Mouse (Mus musculus) neutrophil, adult 65 days (primary cell): ENCODE results near the gene Cdc5l. TPM values are rescaled to one million over a fixed set of nuclear protein-coding genes. Genes with fewer than 3 reads are reported as not detected.

Source experiments
- total RNA-seq: library from RNA; stranded (reverse); gene quantifications from 2 replicates; pipeline ENCODE4 v1.2.4, GENCODE M21; 2023

Gene Cdc5l
- 57.2 and 64.9 TPM in 2 replicates for total RNA-seq

DNA sequence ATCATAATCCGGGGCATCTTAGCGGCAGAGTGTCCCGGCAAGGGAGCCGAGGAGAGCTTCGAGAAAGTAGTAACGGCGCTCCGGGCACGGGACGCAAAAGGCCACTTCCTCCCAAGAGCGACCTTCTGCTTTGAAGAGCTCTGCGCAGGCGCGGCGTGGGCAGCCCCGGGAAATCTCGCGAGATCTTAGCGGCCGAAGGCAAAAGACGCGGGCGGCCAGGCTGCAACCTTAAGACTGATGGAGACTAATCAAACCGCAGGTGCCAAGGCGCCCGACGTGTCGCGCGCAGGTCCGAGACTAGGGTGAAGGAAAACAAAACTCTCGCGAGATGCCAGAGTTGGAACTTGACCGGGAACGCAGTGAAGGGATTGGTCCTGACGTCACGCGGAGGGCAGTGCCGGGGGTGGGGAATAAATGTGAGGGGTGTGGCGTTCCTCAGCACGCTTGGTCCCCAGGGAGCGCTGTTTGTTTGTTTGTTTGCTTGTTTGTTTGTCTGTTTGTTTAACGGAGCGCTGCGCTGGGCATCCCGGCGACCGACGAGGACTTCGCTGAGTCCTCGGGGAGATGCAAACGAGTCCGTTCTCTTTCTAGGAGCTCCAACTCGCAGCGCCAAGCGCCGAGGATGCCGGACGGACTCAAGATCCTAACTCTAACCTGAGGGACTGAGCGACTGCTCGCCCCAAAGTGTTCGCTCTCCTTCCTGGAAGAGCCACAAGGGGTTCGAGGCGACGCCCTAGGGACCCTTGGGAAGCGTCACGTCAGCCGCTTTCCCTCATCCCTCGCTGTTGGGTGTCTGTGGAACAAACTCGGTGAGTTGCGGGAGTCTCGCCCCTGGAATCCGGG, at the start of gene Cdc5l:
Gene Cdc5l, minus strand, starts transcription at position 319 of the 843 bp plus-strand sequence.

DNA sequence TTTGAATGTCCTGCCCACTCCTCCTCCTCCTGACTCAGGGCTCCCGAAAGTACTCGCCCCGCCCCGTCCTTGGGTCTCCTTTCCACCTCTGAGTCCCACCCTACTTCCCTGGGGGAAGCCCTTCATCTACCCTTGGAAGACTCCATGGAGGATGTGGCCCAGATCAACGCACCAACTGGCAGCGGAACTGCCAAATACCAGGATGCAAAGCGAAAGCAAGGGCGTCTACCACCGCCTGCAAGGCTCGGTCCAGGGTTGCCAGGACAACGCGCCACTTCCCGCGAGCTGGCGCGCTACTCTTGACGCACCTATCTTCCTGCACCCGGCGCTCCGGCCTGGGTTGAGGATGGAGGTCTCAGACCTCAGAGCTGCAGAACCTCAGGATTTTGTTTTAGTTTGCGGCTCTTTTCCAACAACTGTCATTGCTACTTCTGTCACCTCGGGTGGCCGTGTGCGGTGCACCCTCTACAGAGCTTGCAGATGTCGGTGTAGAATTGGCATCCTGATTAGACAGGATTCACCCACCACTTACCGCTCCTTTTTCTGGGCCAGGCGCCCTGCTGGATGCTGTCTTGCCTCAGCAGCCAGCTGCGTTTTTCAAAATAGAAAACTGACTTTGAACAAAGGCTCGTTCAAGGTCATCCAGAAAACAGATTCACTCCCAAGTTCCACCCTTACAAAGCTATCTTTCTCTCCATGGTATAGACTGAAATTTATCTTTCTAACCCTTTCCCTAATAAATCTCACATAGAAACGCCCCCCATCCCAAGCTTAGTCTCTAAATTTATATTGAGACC, 41.3 kb upstream of the Cdc5l start, which contains the start of gene Spats1:
Gene Spats1, minus strand, starts transcription at position 747 of the 797 bp plus-strand sequence.

Other genes with a start within 250 kb of the Cdc5l start
- not detected in 2 replicates for gene Spats1, start 41.7 kb upstream of the Cdc5l start, total RNA-seq
- 4.8 TPM in 2 replicates for gene Aars2, start 73.1 kb upstream of the Cdc5l start, total RNA-seq
- gene Tcte1, start 89.7 kb upstream of the Cdc5l start, total RNA-seq: not detected in 2 replicates
- 0.09 TPM in 1 of 2 replicates, not detected in the other for gene Tmem151b, start 115.9 kb upstream of the Cdc5l start, total RNA-seq
- 64.3 and 78.1 TPM in 2 replicates for gene Nfkbie, start 122.0 kb upstream of the Cdc5l start, total RNA-seq
- gene Slc35b2, start 130.1 kb upstream of the Cdc5l start, total RNA-seq: 30.4 and 35.4 TPM in 2 replicates
- 435 and 451 TPM in 2 replicates for gene Hsp90ab1, start 139.5 kb upstream of the Cdc5l start, total RNA-seq
- 16.9 and 20.1 TPM in 2 replicates for gene Slc29a1, start 165.9 kb upstream of the Cdc5l start, total RNA-seq
- not detected in 2 replicates for gene Mymx, start 168.4 kb upstream of the Cdc5l start, total RNA-seq
- 1.0 and 4.6 TPM in 2 replicates for gene Capn11, start 225.6 kb upstream of the Cdc5l start, total RNA-seq